Mouse (Mus musculus) ES-Bruce4 (cell line): ENCODE data around the gene Hras.

Source experiments
- EP300 ChIP-seq: IDR thresholded peaks from 2 replicates; pipeline ENCODE4 v1.6.1; 2011; ENCODE audit warnings: low read depth, low read length; ENCODE audit not compliant: insufficient read depth
- POLR2A ChIP-seq: IDR thresholded peaks from one replicate; pipeline ENCODE4 v1.8.1; 2011; ENCODE audit warnings: low read length; ENCODE audit not compliant: insufficient read depth

GRCm38 (mm10) chr7:141216894-141217293 lies 23.1 kb upstream of the Hras start:
- TF ChIP-seq POLR2A = no peak
- no peak for TF ChIP-seq EP300
